Mouse (Mus musculus): Measurements from ENCODE around the gene Mpg.
"Not testable (repeated sequence)": the region's sequence is repeated elsewhere in the genome, so short reads cannot be mapped to it uniquely, and the experiment has no call there.

Mpg gene

DNA sequence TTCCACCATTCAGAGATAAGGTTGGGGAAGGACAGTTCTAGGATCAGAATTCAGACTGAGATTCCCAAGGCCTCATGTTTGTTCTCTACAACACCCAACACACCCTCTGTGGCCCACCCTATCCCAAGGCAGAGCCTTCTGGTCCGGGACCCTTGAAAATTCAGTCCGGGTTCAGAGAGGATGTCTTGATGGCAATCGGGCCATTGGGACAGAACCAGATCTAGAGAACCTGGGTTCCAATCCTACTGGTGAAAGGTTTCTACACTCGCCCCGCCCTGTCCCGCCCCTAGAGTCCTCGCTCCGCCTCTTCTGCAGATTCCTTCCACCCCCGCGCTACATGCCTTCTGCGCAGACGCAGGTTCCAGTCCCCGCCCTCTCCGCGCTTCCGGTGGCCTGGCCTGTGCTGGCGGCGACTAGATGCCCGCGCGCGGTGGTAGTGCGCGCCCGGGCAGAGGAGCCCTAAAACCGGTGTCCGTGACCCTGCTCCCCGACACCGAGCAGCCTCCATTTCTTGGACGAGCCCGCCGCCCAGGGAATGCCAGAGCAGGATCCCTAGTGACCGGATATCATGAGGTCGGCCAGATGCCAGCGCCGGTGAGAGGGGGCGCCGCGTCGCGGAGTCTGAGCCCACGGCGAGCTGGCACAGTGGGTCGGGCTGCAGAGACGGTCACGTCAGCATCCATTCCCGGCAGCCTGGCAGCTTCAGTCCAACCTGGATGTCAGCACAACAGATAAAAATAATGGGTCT is at the start of gene Mpg:
Gene Mpg, plus strand, starts transcription at position 382 of the 748 bp plus-strand sequence.
- DNase-seq (ENCODE audit: low read depth, low spot score), result peak; percentile 89

DNA sequence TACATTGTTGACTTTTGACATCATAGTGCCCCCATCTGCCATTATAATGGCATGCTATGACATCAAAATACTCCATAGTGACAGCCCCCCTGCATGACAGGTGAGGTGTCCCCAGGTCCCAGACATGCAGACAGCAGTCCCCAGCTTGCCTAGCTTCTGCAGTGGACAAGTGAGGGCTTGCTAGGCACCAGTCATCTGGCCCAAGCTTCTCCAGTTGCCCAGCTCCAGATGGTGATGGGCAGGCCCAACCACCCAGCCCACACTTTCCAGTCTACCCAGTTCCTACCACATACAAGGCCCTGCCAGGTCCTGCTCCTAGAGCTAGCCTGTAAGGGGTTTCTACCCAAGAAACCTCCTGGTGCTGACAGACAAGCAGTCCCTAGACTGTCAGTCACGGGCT is 47.8 kb upstream of the Mpg start:
- no peak for DNase-seq (ENCODE audit: low read depth, low spot score)

DNA sequence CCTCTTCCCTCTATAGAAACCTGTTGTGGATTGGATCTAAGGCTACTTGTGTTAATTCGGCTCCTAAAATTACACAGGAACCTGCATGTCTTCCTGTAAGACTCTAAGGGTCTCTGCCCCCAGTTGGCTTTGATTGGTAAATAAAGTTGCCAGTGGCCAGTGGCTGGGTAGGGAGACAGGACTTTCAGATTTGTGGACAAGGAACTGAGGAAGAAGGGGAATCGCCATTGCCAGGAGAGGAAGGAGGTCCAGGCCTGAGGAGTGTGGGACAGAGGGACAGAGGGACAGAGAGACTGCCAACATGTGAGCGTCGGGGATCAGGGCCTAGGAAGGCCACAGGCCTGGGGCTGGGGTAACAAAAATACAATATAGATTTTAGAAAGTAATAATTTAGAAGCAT is 45.1 kb upstream of the Mpg start:
- no peak for DNase-seq (ENCODE audit: low read depth, low spot score)

DNA sequence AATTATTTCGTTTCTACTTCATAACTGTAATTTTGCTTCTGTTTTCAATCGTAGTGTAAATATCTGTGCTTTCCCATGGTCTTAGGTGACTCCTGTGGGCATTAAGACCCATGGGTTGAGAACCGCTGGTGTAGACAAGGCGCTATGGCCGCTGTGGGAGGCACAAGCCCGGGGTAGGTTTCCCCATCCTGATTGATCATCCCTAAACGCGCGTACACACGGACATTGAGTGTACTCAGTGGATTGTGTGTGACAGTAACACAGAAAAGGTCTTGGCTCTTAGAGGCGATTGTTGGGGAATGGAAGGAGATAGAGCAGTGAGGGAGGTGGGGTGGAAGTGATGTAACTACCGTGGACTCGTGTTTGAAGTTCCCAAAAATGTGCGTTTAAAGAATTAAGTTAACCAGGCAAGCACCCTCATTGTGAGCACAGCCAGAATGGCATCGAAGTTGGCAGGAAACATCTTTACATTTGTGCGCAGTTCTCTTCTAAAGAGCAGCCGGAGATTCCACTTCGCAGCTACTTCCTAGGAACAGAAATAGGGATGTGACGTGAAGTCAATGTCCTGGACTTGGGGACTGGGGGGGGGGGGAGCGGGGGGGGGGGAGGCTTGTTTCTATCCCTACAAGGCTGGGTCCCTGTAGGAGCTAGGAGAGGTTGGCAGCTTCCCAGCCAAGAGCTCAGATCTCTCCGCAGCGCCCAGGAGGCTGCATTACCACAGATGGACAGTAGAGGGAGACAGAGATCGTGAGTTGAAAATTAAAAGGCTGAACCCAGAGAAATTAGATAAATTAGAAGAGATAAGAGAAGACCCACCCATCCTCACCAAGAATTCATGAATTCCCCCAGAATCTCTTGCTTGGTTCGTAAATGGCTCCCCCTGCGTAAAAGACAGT is 44.1 kb upstream of the Mpg start:
- peak; percentile 71 for DNase-seq (ENCODE audit: low read depth, low spot score)

DNA sequence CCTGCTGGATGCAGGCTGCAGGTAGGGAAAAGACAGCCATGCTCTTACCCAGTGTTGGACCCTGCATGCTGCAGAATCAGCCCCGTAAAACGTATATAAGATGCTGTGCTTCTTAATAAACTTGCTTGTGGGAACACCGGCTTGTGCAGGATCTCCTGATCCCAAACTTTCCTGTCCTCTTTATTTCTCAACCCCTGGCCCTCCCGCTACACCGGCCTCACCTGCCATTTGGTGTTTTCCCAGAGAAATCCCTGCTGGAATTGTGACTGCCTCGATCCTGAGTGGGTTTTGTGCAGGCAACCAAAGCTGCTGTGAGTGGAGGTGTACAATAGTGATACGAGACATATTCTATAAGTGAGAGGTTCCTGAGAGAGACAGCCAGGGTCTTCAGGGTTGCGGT is 41.8 kb upstream of the Mpg start:
- no peak for DNase-seq (ENCODE audit: low read depth, low spot score)

DNA sequence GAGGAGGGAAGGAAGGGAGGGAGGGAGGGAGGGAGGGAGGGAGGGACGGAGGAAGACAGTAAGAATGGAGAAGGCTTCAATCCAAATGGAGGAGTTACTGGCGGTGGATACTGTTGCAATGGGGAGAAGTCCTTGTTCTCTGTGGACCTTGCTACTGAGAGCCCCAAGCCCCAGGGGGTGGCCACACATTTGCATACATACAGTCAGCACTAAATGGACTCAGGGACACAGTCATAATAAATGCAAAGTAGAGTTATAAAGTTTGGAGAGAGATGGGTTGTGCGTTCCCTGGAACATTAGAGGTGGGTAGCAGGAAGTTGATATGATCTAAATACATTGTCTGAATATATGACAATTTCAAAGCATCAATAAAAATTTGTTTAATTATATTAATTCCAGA is 40.3 kb upstream of the Mpg start:
- no peak for DNase-seq (ENCODE audit: low read depth, low spot score)

DNA sequence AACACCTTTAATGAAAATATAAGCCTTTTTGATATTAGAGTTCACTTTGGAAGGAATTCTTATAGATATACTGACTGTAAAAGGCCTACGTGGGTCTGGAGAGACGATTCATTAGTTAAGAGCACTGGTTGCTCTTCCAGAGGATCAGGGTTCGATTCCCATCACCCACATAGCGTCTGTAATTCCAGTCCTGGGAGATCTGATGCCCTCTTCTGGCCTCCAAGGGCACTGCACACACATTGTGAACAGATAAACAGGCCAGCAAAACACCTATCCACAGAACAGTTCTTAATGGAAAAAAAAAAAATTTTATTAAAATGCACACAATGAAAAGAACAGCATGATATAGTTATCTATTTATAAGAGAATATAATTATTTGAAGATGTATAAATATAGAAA is 39.0 kb upstream of the Mpg start:
- no peak for DNase-seq (ENCODE audit: low read depth, low spot score)

DNA sequence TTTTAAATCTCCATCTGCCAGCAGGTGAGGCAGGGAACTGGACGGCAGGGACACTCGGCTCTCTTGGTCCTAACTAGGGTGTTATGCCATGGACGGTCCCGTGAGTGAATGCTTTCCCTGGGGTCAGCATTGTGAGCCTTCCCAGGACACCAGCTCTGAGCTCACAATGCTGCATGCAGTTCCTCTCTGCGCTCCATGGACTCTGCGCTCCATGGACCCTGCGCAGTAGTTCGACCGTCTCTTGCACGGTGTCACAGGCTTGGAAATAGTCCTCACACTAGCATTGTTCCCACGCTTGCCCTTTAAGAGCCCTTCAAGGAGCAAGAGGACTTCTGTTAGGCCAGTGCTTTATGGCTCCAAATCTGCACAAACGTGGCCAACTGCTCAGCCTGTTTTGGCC is 37.4 kb upstream of the Mpg start:
- no peak for DNase-seq (ENCODE audit: low read depth, low spot score)

DNA sequence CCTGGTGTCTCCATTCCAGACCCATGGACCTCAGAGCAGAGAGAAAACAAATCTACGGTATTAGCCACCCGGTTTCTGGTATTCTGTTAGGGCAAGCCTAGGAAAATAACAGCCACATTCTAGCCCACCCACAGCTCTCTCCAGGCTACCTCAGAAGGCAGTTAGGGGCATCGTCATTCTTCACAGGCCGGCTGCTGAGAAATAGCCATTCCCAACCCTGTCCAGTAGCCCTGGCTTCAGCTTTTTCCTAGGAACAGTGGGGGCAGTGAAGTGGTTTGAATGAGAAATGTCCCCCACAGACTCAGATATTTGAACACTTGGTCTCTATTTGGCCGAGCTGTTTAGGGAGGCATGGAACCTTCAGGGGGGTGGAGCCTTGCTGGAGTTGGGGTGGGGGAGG is 36.9 kb upstream of the Mpg start:
- DNase-seq (ENCODE audit: low read depth, low spot score), result no peak

DNA sequence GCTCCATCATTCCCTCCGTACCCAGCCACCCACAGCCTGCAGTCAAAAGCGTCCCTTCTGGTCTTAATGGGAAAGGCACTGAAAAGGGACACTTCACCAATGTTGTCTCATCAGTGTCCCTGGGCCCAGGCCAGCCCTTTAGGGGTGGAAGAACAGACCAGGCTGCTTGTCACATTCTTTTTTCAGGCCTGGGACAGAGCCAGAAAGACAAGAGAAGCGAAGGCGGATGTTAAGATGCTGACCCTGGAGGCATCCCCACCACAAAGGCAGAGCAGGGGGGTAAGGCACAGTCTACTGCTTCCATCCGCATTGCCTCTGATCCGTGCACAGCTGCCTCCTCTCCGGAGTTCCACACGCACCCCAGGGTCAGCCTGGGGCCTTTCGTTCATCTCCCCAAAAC is 36.2 kb upstream of the Mpg start:
- no peak for DNase-seq (ENCODE audit: low read depth, low spot score)

DNA sequence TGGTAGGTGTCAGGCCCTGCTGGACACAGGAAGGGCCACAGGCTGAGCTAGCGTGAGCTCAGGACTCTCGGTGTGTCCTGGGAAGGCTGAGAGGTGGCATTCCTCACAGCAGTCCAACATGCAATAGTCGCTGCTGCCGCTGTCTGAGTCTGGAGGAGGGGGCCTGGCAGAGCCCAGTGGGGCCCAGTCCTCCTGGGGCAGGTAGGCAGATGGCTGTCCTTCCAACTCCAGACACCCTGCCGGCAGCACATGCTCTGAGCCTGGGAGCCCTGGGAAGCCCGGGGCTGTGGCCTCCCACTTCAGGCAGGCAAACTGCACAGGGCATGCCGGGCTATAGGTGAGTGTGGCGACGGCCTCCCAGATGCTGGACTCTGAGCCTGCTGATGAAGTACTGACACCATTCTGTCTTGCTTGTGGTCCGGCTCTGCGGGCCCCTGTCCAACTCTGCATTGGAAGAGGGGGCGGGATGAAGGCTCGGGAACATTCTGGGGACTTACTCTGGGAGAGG is 35.6 kb upstream of the Mpg start:
- DNase-seq (ENCODE audit: low read depth, low spot score), result no peak

DNA sequence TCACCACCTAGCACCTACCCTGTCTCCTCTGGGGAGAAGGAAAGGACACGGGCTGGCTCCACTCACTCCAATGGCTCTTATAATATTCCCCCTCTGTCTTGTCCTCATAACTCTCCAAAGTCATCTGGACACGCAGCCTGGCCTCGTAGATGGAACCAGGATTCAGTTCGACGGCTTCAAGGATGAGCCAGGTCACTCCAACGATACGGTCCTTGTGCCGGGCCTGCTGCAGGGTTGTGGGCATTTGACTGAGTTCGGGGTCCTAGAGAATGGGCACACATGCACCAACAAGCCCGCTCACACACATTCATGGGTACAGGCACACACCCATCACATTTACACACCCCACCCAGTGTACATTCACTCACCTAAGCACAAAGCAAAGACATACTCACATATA is 33.1 kb upstream of the Mpg start:
- DNase-seq (ENCODE audit: low read depth, low spot score), result no peak

DNA sequence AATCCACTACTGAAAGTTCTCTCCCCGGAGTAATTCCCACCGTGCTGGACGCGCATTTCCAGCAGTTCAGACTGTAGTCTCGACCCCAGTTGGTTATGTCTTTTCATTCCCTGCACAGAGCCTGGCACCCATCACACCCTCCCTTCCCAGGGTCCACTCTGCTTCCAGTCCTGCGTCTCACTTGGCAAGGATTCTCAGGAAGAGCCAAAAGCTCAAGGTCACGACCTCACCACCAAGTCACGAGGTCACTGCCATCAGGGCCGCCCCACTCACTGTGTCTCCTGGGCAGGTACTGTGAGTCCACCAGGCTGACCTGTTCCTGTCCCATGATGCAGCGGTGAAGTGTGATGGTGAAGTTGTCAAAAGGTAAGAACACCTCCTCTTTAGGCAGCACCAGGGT is 32.2 kb upstream of the Mpg start:
- DNase-seq (ENCODE audit: low read depth, low spot score), result no peak

DNA sequence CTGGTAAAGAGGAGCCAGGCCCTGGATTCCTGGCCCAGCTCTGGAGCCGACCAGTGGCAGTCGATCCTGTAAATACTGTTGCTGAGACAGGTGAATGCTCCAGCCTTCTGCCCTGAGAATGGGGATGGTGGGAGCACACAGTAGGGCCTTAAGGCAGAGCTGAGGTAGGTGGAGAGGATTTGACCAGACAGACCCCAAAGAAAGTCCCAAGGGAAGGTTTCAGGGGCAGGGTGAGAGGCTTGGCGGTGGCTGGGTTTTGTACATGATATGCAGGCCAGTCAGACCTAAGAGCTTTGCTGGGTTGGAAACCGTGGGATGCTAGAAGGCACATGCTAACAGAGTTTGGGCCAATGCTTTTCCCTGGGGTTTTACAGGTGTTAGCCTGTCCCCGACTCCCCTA is 31.7 kb upstream of the Mpg start:
- DNase-seq (ENCODE audit: low read depth, low spot score), result no peak

DNA sequence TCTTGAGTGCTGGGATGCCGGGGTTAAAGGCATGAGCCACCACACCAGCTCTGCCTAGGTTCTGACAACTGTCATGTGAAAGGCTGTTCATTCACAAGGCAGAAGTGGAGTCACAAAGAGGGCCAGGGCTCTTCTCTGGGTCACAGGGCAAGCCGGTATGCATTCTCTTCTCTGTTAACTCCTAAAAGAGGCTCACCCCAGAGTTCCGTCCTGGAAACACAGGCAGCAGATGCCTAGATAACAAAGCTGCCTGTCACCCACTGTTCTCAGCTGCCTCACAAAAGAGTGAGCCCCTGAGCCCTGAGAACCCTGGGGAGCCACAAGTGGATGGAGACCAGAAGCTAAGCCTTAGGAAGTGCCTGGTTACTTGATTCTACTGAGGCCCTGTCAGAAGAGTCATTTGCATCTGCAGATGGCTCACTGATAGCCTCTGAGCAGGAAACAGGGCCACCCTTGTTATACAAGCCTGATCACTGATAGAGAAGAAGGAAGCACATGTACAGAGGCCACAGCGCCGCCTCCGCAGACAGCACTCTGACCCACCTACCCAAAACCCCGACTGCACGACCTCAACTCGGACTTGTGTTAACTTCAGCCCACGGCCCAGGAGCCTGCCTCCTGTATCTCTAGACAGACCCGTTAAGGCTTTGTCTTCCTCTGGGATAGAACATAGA is 30.3 kb upstream of the Mpg start:
- no peak for DNase-seq (ENCODE audit: low read depth, low spot score)

DNA sequence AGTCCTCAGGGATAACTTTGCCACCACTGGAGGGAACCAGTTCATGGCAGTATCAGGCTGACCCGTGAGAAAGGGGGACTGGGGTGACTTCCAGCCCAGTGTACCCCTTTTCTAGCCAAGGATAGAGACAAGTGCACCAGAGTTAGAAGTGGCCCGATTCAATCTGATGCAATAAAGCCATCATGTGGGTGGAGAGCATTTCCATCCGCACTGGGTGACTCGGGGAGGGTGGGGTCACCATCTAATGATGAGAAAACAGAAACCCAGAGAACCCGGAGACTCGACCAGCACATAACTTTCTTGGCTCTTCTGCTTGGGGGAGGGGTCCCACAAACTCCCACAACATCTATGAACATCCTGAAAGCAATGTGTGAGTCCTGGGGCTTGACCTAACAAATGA is 29.6 kb upstream of the Mpg start:
- DNase-seq (ENCODE audit: low read depth, low spot score), result no peak

DNA sequence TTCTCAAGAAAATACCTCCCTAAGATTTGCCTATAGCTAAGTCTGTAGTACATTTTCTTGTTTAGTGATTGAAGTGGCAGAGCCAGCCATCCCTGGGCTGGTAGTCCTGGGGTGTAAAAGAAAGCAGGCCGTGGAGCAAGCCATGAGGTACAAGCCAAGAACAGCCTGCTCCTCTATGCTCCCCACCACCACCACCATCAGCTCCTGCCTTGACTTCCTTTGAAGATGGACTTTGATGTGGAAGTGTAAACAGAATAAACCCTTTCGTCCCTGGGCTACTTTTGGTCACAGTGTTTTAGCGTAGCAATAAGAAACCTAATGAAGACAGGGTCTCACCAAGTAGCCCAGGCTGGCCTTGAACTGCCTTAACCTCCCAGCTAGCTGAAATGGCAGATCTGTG is 28.5 kb upstream of the Mpg start:
- DNase-seq (ENCODE audit: low read depth, low spot score), result no peak

DNA sequence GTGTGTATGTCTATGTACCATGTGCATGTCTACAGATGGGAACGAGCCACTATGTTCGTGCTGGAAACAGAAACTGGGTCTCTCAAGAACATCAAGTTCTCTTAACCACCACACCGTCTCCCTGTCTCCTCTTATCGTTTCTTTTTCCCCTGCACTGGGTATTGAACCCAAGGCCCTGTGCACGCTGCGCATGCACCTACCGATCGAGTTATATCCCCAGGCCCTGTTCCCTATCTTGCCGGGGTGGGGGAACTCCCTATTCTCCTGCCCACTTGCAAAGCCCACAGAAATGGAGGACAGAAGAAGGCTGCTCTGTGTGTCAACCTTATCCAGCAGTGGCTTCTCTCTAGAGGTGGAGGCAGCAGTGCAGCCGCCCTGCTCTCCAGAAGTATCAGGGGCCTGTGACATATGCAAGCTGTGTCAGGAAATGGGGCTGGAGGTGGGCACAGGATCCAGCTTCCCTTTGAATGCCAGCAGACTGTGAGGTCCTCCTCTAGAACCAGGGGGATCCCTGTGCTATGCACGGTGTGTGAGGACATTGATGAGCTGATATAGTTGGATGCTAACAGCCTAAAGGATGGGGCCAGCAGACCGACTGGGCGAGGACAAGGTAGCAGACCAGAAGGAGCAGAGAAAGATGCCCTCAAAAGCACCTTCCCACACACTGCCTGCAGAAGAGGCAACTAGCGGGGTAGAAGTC is 27.9 kb upstream of the Mpg start:
- DNase-seq (ENCODE audit: low read depth, low spot score), result no peak

DNA sequence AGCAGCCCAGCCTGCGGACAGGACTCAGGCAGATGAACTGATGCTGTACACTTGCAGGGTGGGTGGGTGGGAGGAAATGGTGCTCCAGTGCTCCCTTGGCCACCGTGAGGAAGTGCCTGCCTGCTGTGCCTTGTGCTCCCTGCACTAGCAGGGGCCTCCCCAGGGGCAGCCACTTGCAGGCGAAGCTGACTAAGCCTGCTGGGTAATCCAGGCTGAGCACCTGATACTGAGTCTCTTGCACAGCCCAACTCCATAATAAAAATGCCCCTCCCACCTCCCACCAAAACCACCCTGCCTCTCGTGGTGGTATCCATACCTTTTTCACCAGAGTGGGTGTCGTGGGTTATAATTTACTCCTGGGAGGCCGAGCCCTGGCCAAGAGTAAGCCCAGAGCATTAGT is 27.1 kb upstream of the Mpg start:
- no peak for DNase-seq (ENCODE audit: low read depth, low spot score)

DNA sequence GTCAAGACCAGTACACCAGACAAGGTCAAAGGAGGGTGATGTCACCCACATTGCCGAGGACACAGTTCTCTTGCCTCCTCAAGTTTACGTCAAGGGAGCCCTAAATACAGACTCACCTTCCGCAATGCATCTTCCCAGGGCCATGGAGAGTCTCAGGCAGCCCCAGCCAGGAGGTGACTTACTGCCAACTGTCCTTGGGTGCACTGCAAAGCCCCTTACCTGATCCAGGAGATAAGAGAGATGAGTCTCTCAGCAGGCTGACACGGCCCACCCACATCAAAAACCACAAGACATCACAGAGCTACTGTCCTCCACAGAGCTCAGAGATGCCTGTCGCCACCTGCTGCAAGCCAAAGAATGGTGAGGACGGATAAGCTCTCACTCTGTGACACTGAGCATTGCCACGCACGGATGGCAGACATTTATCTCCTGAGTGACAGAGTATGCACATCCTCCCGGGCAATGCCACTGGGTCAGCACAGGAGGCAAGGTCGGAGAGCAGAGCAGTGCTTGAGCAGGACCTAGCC is 26.2 kb upstream of the Mpg start, which contains the start of gene Il9r:
Gene Il9r, minus strand, starts transcription at position 205 of the 527 bp plus-strand sequence.
- DNase-seq (ENCODE audit: low read depth, low spot score), result no peak

DNA sequence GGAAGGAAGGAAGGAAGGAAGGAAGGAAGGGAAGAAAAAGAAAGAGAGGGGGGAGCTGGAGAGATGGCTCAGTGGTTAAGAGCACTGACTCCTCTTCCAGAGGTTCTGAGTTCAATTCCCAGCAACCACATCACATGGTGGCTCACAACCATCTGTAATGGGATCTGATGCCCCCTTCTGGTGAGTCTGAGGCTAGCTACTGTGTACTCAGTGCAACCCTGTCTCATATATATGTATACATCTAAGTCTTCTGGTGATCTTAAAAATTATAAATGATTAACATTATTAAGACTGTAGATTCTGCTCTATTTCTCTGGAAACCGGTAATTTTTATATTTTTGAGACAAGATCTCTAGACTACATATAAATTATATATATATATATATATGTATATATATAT is 25.3 kb upstream of the Mpg start:
- not testable (repeated sequence) for DNase-seq (ENCODE audit: low read depth, low spot score)
